Mouse (Mus musculus) olfactory bulb, adult 2 months (tissue): ENCODE measurements around the gene Xirp1.

ENCODE experiments used
- CTCF ChIP-seq: fragments of 200-500 bp; IDR thresholded peaks from 2 replicates; pipeline ENCODE4 v1.5.1; 2012; ENCODE audit warnings: low read depth, mild to moderate bottlenecking, low read length, moderate library complexity; ENCODE audit not compliant: insufficient read depth
- POLR2A ChIP-seq: fragments of 200-500 bp; IDR thresholded peaks from 2 replicates; pipeline ENCODE4 v1.6.1; 2012; ENCODE audit warnings: mild to moderate bottlenecking, low read depth, low read length, moderate library complexity; ENCODE audit not compliant: insufficient read depth

- TF ChIP-seq POLR2A (no peak), CTCF (no peak)
These were observed 7.0 kb upstream of the Xirp1 start for GRCm38 (mm10) chr9:120030421-120030820.
